ENCODE assay signal across 8 mouse cellular contexts in genomic region chr10:21995661-21996308, GRCm38 (mm10).
DNase-seq lines count a peak whose midpoint lies in the region; ATAC-seq and TF ChIP-seq lines count a peak whose summit lies in the region.

No protein-coding gene starts in this region.

- TF ChIP-seq POLR2A in limb, embryonic 14.5 days (IDR thresholded peaks at IDR 0.05; ENCODE audit: borderline replicate concordance, extremely low read depth, insufficient read depth, insufficient read length): no peak

- H3K9ac ChIP-seq in limb, embryonic 14.5 days (ENCODE audit: low read depth, low read length, severe bottlenecking): peak overlapping the region; percentile 40
- no peak overlapping the region for H3K9ac ChIP-seq in midbrain, embryonic 16.5 days (ENCODE audit: low read depth, low read length)

- H3K4me2 ChIP-seq in limb, embryonic 14.5 days (replicated peaks; ENCODE audit: low read depth, low read length, severe bottlenecking): peak overlapping the region; percentile 57
- H3K4me2 ChIP-seq in midbrain, embryonic 16.5 days (ENCODE audit: low read length): peak overlapping the region; percentile 99

- no peak for ATAC-seq in frontal cortex, adult (ENCODE audit: low TSS enrichment)
- ATAC-seq in limb, embryonic 14.5 days (ENCODE audit: low FRiP score, low read depth): no peak
- no peak for ATAC-seq in midbrain, embryonic 16.5 days

- 61% methylated on average over 11 of the region's 11 CpGs for WGBS in limb, embryonic 14.5 days
- WGBS in midbrain, embryonic 16.5 days: 63% methylated on average over 11 of the region's 11 CpGs

- H3K4me1 ChIP-seq in limb, embryonic 14.5 days (ENCODE audit: control insufficient read depth, insufficient read depth, low read length): peaks cover 23% of the 10 kb centered on the region
- H3K4me1 ChIP-seq in midbrain, embryonic 16.5 days (ENCODE audit: control insufficient read depth, insufficient read depth, low read length): peaks cover 7% of the 10 kb centered on the region

- DNase-seq in frontal cortex, adult 2 months (ENCODE audit: extremely low spot score in 1 of 2, low spot score in 1 of 2): peak; percentile 63 to 92
- DNase-seq in embryo, embryonic 10.5 days (ENCODE audit: low spot score): peak; percentile 79
- DNase-seq in heart, adult 11 months: peak; percentile 96
- DNase-seq in kidney, adult 18-20 months: peak; percentile 86
- DNase-seq in limb, embryonic 14.5 days (ENCODE audit: low spot score): peak; percentile 79
- DNase-seq in splenic B cell, adult 2 months (ENCODE audit: low read depth, low spot score): peak; percentile 87

- peaks cover 39% of the 10 kb centered on the region for H3K36me3 ChIP-seq in limb, embryonic 14.5 days (ENCODE audit: control insufficient read depth, insufficient read depth, low read length)
- H3K36me3 ChIP-seq in midbrain, embryonic 16.5 days (ENCODE audit: control insufficient read depth, insufficient read depth, low read length): peaks cover 7% of the 10 kb centered on the region
- H3K36me3 ChIP-seq in splenic B cell, adult 2 months (ENCODE audit: control insufficient read depth, insufficient read depth, low read length, poor library complexity, severe bottlenecking): peaks cover 5% of the 10 kb centered on the region

- H3K9me3 ChIP-seq in limb, embryonic 14.5 days (ENCODE audit: control insufficient read depth, low read length): no peaks in the 10 kb centered on the region
- no peaks in the 10 kb centered on the region for H3K9me3 ChIP-seq in midbrain, embryonic 16.5 days (replicated peaks; ENCODE audit: control insufficient read depth, low read length, poor library complexity, severe bottlenecking)

- H3K27me3 ChIP-seq in limb, embryonic 14.5 days (ENCODE audit: control insufficient read depth, insufficient read depth, low read length): no peaks in the 10 kb centered on the region
- H3K27me3 ChIP-seq in midbrain, embryonic 16.5 days (ENCODE audit: control insufficient read depth, insufficient read depth, low read depth, low read length): no peaks in the 10 kb centered on the region
- no peaks in the 10 kb centered on the region for H3K27me3 ChIP-seq in splenic B cell, adult 2 months (ENCODE audit: control insufficient read depth, insufficient read depth, low read length, poor library complexity, severe bottlenecking)

- H3K4me3 ChIP-seq in limb, embryonic 14.5 days (replicated peaks; ENCODE audit: low read length): peak overlapping the region; percentile 75
- peak overlapping the region; percentile 70; the same call in 1 of the 2 replicates for H3K4me3 ChIP-seq in midbrain, embryonic 16.5 days (ENCODE audit: low read depth, low read length)

- no peak overlapping the region for H3K27ac ChIP-seq in limb, embryonic 14.5 days (replicated peaks; ENCODE audit: low read depth, low read length)
- H3K27ac ChIP-seq in midbrain, embryonic 16.5 days (ENCODE audit: low read length): no peak overlapping the region
